ENCODE assay signal across 8 mouse cellular contexts in the genomic region with DNA sequence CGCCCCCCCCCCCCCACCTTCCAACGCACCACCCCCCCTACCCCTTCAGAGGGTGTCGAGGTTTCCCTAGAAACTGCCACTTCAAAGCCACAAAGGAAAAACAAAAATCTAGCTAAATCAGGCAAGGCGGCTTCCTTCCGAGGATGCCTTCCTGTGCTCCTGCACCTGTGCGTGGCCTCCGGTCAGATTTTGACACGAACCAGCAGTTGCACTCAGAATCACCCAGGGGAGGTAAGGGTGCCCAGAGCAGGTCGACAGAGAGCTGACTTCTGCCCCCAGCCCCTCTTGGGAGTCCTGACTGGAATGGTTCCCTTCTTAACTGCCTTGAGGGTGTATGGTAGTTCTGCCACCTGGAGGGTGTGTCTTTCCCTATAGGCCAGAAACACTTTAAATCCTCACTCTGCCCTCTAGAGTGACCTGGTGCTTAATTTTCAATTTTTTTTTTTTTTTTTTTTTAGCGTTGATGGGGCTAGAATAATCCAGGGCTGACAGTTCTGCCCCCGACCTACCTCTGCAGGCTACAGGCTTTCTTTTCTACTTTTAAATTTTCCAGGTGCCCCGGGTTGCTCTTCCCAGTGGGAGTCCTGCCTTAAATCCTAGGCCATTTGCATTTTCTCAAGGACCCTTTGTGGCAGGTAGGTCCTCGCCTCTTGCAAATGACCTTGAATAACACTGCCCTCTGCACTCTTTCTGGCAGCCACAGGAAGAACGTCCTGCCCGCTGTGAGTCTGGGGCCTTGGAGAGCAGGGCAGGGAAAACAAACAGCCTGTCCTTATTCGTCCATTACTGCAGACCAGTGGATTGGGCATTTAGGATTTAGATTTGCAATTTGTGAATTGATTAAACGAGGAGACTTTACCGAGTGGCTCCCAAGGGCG.
A peak's percentile ranks its signal among the peaks of the same experiment; 100 is the strongest.
DNase-seq lines count a peak whose midpoint lies in the region; ATAC-seq and TF ChIP-seq lines count a peak whose summit lies in the region.

No protein-coding gene starts in this region.

- peak overlapping the region; percentile 30; the same call in 1 of the 2 replicates for H3K4me3 ChIP-seq in embryonic facial prominence, embryonic 12.5 days
- no peak overlapping the region for H3K4me3 ChIP-seq in kidney, adult 2 months (ENCODE audit: insufficient read depth, low read depth, low read length)
- peak overlapping the region; percentile 13 for H3K4me3 ChIP-seq in midbrain, embryonic 16.5 days (ENCODE audit: low read depth, low read length)

- H3K9ac ChIP-seq in embryonic facial prominence, embryonic 12.5 days, result no peak overlapping the region
- no peak overlapping the region for H3K9ac ChIP-seq in midbrain, embryonic 16.5 days (ENCODE audit: low read depth, low read length)

- H3K36me3 ChIP-seq in embryonic facial prominence, embryonic 12.5 days, result no peaks in the 10 kb centered on the region
- H3K36me3 ChIP-seq in kidney, adult 2 months (ENCODE audit: control insufficient read depth, insufficient read depth, low read length), result no peaks in the 10 kb centered on the region
- H3K36me3 ChIP-seq in midbrain, embryonic 16.5 days (ENCODE audit: control insufficient read depth, insufficient read depth, low read length), result no peaks in the 10 kb centered on the region

- 7% methylated on average over 19 of the region's 19 CpGs for WGBS in embryonic facial prominence, embryonic 12.5 days
- WGBS in kidney, adult 2 months, result 30% methylated on average over 19 of the region's 19 CpGs
- WGBS in midbrain, embryonic 16.5 days, result 15% methylated on average over 19 of the region's 19 CpGs

- ATAC-seq in embryonic facial prominence, embryonic 12.5 days (ENCODE audit: insufficient number of reproducible peaks, insufficient read depth, low FRiP score, low TSS enrichment), result no peak
- ATAC-seq in midbrain, embryonic 16.5 days, result no peak
- ATAC-seq in erythroblast, adult 5-6 weeks (replicated peaks; ENCODE audit: low FRiP score, poor library complexity, severe bottlenecking), result no peak
- ATAC-seq in erythroid progenitor cell, adult 5-6 weeks (replicated peaks; ENCODE audit: low FRiP score, poor library complexity, severe bottlenecking), result no peak

- H3K27me3 ChIP-seq in embryonic facial prominence, embryonic 12.5 days, result no peaks in the 10 kb centered on the region
- no peaks in the 10 kb centered on the region for H3K27me3 ChIP-seq in kidney, adult 2 months (replicated peaks; ENCODE audit: control insufficient read depth, insufficient read depth, low read length)
- no peaks in the 10 kb centered on the region for H3K27me3 ChIP-seq in midbrain, embryonic 16.5 days (ENCODE audit: control insufficient read depth, insufficient read depth, low read depth, low read length)

- peak; percentile 7 for DNase-seq in kidney, adult 18-20 months
- no peak for DNase-seq in kidney, postnatal 4 days
- DNase-seq in kidney, adult 2 months, result peak; percentile 12
- no peak for DNase-seq in cerebellum, adult 11 months

- no peak for TF ChIP-seq POLR2A in kidney, adult 2 months (IDR thresholded peaks at IDR 0.05; ENCODE audit: low read depth, low read length)

- H3K4me2 ChIP-seq in embryonic facial prominence, embryonic 12.5 days (replicated peaks), result peak overlapping the region; percentile 65
- H3K4me2 ChIP-seq in midbrain, embryonic 16.5 days (ENCODE audit: low read length), result peak overlapping the region; percentile 64

- peaks cover 24% of the 10 kb centered on the region for H3K4me1 ChIP-seq in embryonic facial prominence, embryonic 12.5 days
- H3K4me1 ChIP-seq in kidney, adult 2 months (ENCODE audit: control insufficient read depth, insufficient read depth, low read length), result peaks cover 12% of the 10 kb centered on the region
- H3K4me1 ChIP-seq in midbrain, embryonic 16.5 days (ENCODE audit: control insufficient read depth, insufficient read depth, low read length), result peaks cover 12% of the 10 kb centered on the region; the same call in 1 of the 2 replicates

- H3K27ac ChIP-seq in embryonic facial prominence, embryonic 12.5 days, result no peak overlapping the region
- peak overlapping the region; percentile 41; the same call in 1 of the 2 replicates for H3K27ac ChIP-seq in kidney, adult 2 months (ENCODE audit: insufficient read depth, low read depth, low read length)
- H3K27ac ChIP-seq in midbrain, embryonic 16.5 days (ENCODE audit: low read length), result no peak overlapping the region

- no peaks in the 10 kb centered on the region for H3K9me3 ChIP-seq in embryonic facial prominence, embryonic 12.5 days
- H3K9me3 ChIP-seq in midbrain, embryonic 16.5 days (replicated peaks; ENCODE audit: control insufficient read depth, low read length, poor library complexity, severe bottlenecking), result no peaks in the 10 kb centered on the region

- TF ChIP-seq CTCF in kidney, adult 2 months (conservative IDR thresholded peaks at IDR 0.05; ENCODE audit: insufficient read depth, insufficient read length, low read depth, low read length), result no peak

Comparison
In these comparisons a context has a peak if more than half of its experiments do, and no peak if none do; other contexts are left out.
1. DNase-seq: peak in kidney, adult 18-20 months (single experiment) and kidney, adult 2 months (single experiment); none in kidney, postnatal 4 days (0 of 2) and cerebellum, adult 11 months (single experiment).